Mouse (Mus musculus): ENCODE results near the gene Zfp335. TPM values are rescaled to one million over a fixed set of nuclear protein-coding genes. Genes with fewer than 3 reads are reported as not detected.

The Zfp335 gene
- total RNA-seq, 2 experiments from 2014 or later: 8.2 to 9.2 TPM

GRCm38 (mm10) chr2:164924100-164924857 lies 12.7 kb upstream of the Zfp335 start:
- peak; percentile 77 for DNase-seq

- DNase-seq: no peak
Measured at GRCm38 (mm10) chr2:164923291-164923690, 11.7 kb upstream of the Zfp335 start.

- DNase-seq: no peak
Measured at GRCm38 (mm10) chr2:164921984-164922383, 10.4 kb upstream of the Zfp335 start.

GRCm38 (mm10) chr2:164918325-164918724 lies 6.8 kb upstream of the Zfp335 start:
- no peak for DNase-seq

- DNase-seq: no peak
Measured at GRCm38 (mm10) chr2:164917371-164917770, 5.8 kb upstream of the Zfp335 start.

- DNase-seq: no peak
Measured at GRCm38 (mm10) chr2:164916820-164917219, 5.3 kb upstream of the Zfp335 start.

GRCm38 (mm10) chr2:164913428-164913786 lies 1.9 kb upstream of the Zfp335 start:
- peak; percentile 50 for DNase-seq

- DNase-seq: no peak
Measured at GRCm38 (mm10) chr2:164912749-164913427, 1.3 kb upstream of the Zfp335 start.

- DNase-seq: peak; percentile 57
Measured at GRCm38 (mm10) chr2:164912151-164912550, 594 bp upstream of the Zfp335 start.

- peak; percentile 33 for DNase-seq
Measured at GRCm38 (mm10) chr2:164910360-164911061, 1.0 kb downstream of the Zfp335 start.

GRCm38 (mm10) chr2:164909542-164909941 lies 2.0 kb downstream of the Zfp335 start:
- DNase-seq: no peak

- no peak for DNase-seq
Measured at GRCm38 (mm10) chr2:164909100-164909499, 2.5 kb downstream of the Zfp335 start.

GRCm38 (mm10) chr2:164908011-164908410 lies 3.5 kb downstream of the Zfp335 start:
- DNase-seq: no peak

GRCm38 (mm10) chr2:164907511-164907910 lies 4.0 kb downstream of the Zfp335 start:
- no peak for DNase-seq

- no peak for DNase-seq
Measured at GRCm38 (mm10) chr2:164906071-164906470, 5.5 kb downstream of the Zfp335 start.

- DNase-seq: no peak
Measured at GRCm38 (mm10) chr2:164903496-164903895, 8.1 kb downstream of the Zfp335 start.

GRCm38 (mm10) chr2:164901380-164901779 lies 10.2 kb downstream of the Zfp335 start:
- no peak for DNase-seq

GRCm38 (mm10) chr2:164899723-164900459 lies 11.7 kb downstream of the Zfp335 start:
- DNase-seq: no peak

GRCm38 (mm10) chr2:164899034-164899433 lies 12.5 kb downstream of the Zfp335 start:
- no peak for DNase-seq

GRCm38 (mm10) chr2:164898008-164898407 lies 13.5 kb downstream of the Zfp335 start:
- no peak for DNase-seq

GRCm38 (mm10) chr2:164895885-164896284 lies 15.7 kb downstream of the Zfp335 start:
- no peak for DNase-seq

GRCm38 (mm10) chr2:164894644-164895043 lies 16.9 kb downstream of the Zfp335 start:
- no peak for DNase-seq
